Mouse (Mus musculus): Measurements from ENCODE around the gene Rxrb.
"Not testable (repeated sequence)": the region's sequence is repeated elsewhere in the genome, so short reads cannot be mapped to it uniquely, and the experiment has no call there.

The Rxrb gene

GRCm38 (mm10) chr17:34031465-34032173 lies at the start of gene Rxrb, which contains the start of gene Slc39a7:
Rxrb (plus strand) TSS chr17:34031812.
Slc39a7 (minus strand) TSS chr17:34031682.
- peak; percentile 97 to 99 for DNase-seq

GRCm38 (mm10) chr17:33982136-33982535 lies 49.5 kb upstream of the Rxrb start:
- peak; percentile 57 to 85 for DNase-seq

- DNase-seq, result peak; percentile 69 to 82
Measured at GRCm38 (mm10) chr17:33991788-33992664, 39.6 kb upstream of the Rxrb start.

GRCm38 (mm10) chr17:33994959-33995358 lies 36.7 kb upstream of the Rxrb start:
- DNase-seq, result no peak

GRCm38 (mm10) chr17:33995651-33996050 lies 36.0 kb upstream of the Rxrb start:
- DNase-seq, result no peak

- DNase-seq, result not testable (repeated sequence)
Measured at GRCm38 (mm10) chr17:33997025-33997424, 34.6 kb upstream of the Rxrb start.

GRCm38 (mm10) chr17:33998697-33999096 lies 32.9 kb upstream of the Rxrb start:
- DNase-seq, result not testable (repeated sequence)

- DNase-seq, result peak; percentile 51 to 75
Measured at GRCm38 (mm10) chr17:33999341-34000149, 32.1 kb upstream of the Rxrb start.

- DNase-seq, result peak; percentile 95 to 96
Measured at GRCm38 (mm10) chr17:34000150-34000537, 31.5 kb upstream of the Rxrb start, which contains the start of gene H2-K1. H2-K1 (minus strand) TSS chr17:34000347.

GRCm38 (mm10) chr17:34000796-34001195 lies 30.8 kb upstream of the Rxrb start:
- not testable (repeated sequence) for DNase-seq

- peak in 1 of 2 experiments; percentile 72 for DNase-seq
Measured at GRCm38 (mm10) chr17:34003426-34003825, 28.2 kb upstream of the Rxrb start.

- no peak for DNase-seq
Measured at GRCm38 (mm10) chr17:34006570-34006969, 25.0 kb upstream of the Rxrb start.

GRCm38 (mm10) chr17:34010156-34010555 lies 21.5 kb upstream of the Rxrb start:
- DNase-seq, result no peak

- DNase-seq, result no peak
Measured at GRCm38 (mm10) chr17:34013436-34013835, 18.2 kb upstream of the Rxrb start.

- peak in 1 of 2 experiments; percentile 8 for DNase-seq
Measured at GRCm38 (mm10) chr17:34021539-34022413, 9.8 kb upstream of the Rxrb start.

- DNase-seq, result no peak
Measured at GRCm38 (mm10) chr17:34022414-34022783, 9.2 kb upstream of the Rxrb start.

- DNase-seq, result no peak
Measured at GRCm38 (mm10) chr17:34022987-34023386, 8.6 kb upstream of the Rxrb start.

- DNase-seq, result no peak
Measured at GRCm38 (mm10) chr17:34023678-34024077, 7.9 kb upstream of the Rxrb start.

GRCm38 (mm10) chr17:34024317-34024821 lies 7.2 kb upstream of the Rxrb start, which contains the start of gene Ring1:
Ring1 (minus strand) TSS chr17:34024680.
- peak; percentile 81 to 92 for DNase-seq

- peak in 1 of 2 experiments; percentile 62 for DNase-seq
Measured at GRCm38 (mm10) chr17:34024861-34025755, 6.5 kb upstream of the Rxrb start.

Measured in kidney, postnatal 36 days (tissue).